ENCODE assay signal across 8 mouse cellular contexts in the genomic region with DNA sequence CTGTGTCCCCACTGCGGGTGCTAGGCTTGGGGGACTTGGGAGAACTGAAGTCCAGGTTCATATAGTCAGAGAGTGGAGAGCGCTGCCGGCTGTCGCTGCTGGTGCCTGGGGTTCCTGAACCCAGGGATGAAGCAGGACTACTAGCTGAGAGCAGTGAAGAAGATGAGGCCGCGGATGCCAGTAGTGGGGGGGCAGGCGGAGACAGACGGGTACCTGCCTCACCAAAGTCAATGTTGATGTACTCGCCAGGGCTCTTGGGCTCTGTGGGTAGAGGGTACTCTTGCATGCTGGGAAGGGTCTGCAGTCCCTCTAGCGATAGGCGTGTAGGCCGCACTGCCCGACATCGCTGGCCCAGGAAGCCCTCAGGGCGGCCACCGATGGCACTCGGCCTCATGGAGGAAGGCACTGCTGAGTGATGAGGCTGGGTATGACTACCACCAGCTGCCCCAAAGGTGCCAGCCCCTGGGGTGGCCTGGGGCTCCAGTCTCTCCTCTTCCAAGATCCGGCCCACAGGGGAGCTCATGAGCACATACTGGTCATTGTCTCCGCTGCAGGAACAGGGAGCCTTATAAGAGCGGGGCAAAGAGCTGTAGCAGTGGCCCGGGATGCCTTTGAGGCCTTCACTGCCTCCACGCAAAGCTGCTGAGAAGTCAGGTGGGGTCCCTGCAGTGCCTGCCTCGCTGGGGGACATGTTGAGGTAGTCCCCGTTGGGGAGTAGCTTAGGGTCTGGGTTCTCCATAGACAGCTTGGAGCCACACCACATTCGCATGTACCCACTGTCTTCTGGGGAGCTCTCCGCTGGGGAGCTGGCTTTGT. TPM values are rescaled to one million over a fixed set of nuclear protein-coding genes. Genes with fewer than 3 reads are reported as not detected.
DNase-seq lines count a peak whose midpoint lies in the region; ATAC-seq and TF ChIP-seq lines count a peak whose summit lies in the region.

No protein-coding gene starts in this region.

- in situ Hi-C loops in ES-E14 (cut with MboI; ENCODE audit: low sequenced_read_pairs in 2 of 2, unreplicated experiment in 2 of 2): no loop called here

- H3K9me3 ChIP-seq in heart, embryonic 11.5 days (replicated peaks; ENCODE audit: control insufficient read depth, low read length): no peaks in the 10 kb centered on the region
- no peaks in the 10 kb centered on the region for H3K9me3 ChIP-seq in ES-E14 (ENCODE audit: control insufficient read depth, insufficient read depth, low read depth, low read length)
- H3K9me3 ChIP-seq in forebrain, embryonic 11.5 days (ENCODE audit: control insufficient read depth, low read length): no peaks in the 10 kb centered on the region
- H3K9me3 ChIP-seq in limb, embryonic 13.5 days: no peaks in the 10 kb centered on the region

- peak overlapping the region; percentile 90 for H3K9ac ChIP-seq in heart, embryonic 11.5 days (ENCODE audit: low read depth, low read length)
- H3K9ac ChIP-seq in ES-E14 (ENCODE audit: insufficient read depth, low read depth, low read length, poor library complexity, severe bottlenecking): 0 out of 2 replicates have a peak overlapping the region, but pooled peaks have one; percentile 6
- no peak overlapping the region; the same call in 1 of the 2 replicates for H3K9ac ChIP-seq in forebrain, embryonic 11.5 days (ENCODE audit: low read length)
- H3K9ac ChIP-seq in limb, embryonic 13.5 days: peak overlapping the region; percentile 92

- ATAC-seq in heart, embryonic 11.5 days (replicated peaks; ENCODE audit: insufficient number of reproducible peaks, low FRiP score, low TSS enrichment): no peak
- ATAC-seq in forebrain, embryonic 11.5 days (replicated peaks; ENCODE audit: low FRiP score): no peak
- no peak for ATAC-seq in limb, embryonic 13.5 days (ENCODE audit: low FRiP score, low read depth)

- WGBS in heart, embryonic 11.5 days (ENCODE audit: insufficient replicate concordance): 85% methylated on average over 26 of the region's 26 CpGs
- 88% methylated on average over 26 of the region's 26 CpGs for WGBS in forebrain, embryonic 11.5 days
- WGBS in limb, embryonic 13.5 days: 86% methylated on average over 26 of the region's 26 CpGs

- no peaks in the 10 kb centered on the region for H3K27me3 ChIP-seq in heart, embryonic 11.5 days (ENCODE audit: control insufficient read depth, insufficient read depth, low read length)
- no peaks in the 10 kb centered on the region; the same call in 1 of the 2 replicates for H3K27me3 ChIP-seq in forebrain, embryonic 11.5 days (ENCODE audit: control insufficient read depth, insufficient read depth, low read length)
- no peaks in the 10 kb centered on the region for H3K27me3 ChIP-seq in limb, embryonic 13.5 days
- no peaks in the 10 kb centered on the region for H3K27me3 ChIP-seq in splenic B cell, adult 2 months (ENCODE audit: control insufficient read depth, insufficient read depth, low read length, poor library complexity, severe bottlenecking)

- peak overlapping the region; percentile 97 for H3K4me2 ChIP-seq in heart, embryonic 11.5 days
- peak overlapping the region; percentile 66 for H3K4me2 ChIP-seq in forebrain, embryonic 11.5 days (ENCODE audit: low read depth, low read length, severe bottlenecking)
- H3K4me2 ChIP-seq in limb, embryonic 13.5 days (replicated peaks): peak overlapping the region; percentile 98

- H3K4me3 ChIP-seq in heart, embryonic 11.5 days (ENCODE audit: low read depth, low read length): peak overlapping the region; percentile 88
- peak overlapping the region; percentile 33 to 76 for H3K4me3 ChIP-seq in ES-E14 (ENCODE audit: insufficient read depth in 1 of 2, low read depth in 1 of 2, low read length in 2 of 2, poor library complexity in 1 of 2, severe bottlenecking in 1 of 2)
- peak overlapping the region; percentile 78 for H3K4me3 ChIP-seq in forebrain, embryonic 11.5 days (ENCODE audit: low read depth, low read length)
- H3K4me3 ChIP-seq in limb, embryonic 13.5 days: peak overlapping the region; percentile 86

- H3K36me3 ChIP-seq in heart, embryonic 11.5 days (ENCODE audit: control insufficient read depth, insufficient read depth, low read length): no peaks in the 10 kb centered on the region
- peaks cover 11% of the 10 kb centered on the region; the same call in 1 of the 2 replicates for H3K36me3 ChIP-seq in ES-E14 (ENCODE audit: control insufficient read depth, insufficient read depth, low read length, poor library complexity, severe bottlenecking)
- H3K36me3 ChIP-seq in forebrain, embryonic 11.5 days (ENCODE audit: control insufficient read depth, insufficient read depth, low read length): no peaks in the 10 kb centered on the region
- peaks cover 27% of the 10 kb centered on the region for H3K36me3 ChIP-seq in limb, embryonic 13.5 days
- no peaks in the 10 kb centered on the region for H3K36me3 ChIP-seq in splenic B cell, adult 2 months (ENCODE audit: control insufficient read depth, insufficient read depth, low read length, poor library complexity, severe bottlenecking)

- H3K4me1 ChIP-seq in heart, embryonic 11.5 days (ENCODE audit: control insufficient read depth, insufficient read depth, low read length): peaks cover 65% of the 10 kb centered on the region
- H3K4me1 ChIP-seq in ES-E14 (ENCODE audit: control insufficient read depth in 2 of 2, insufficient read depth in 2 of 2, low read length in 2 of 2, poor library complexity in 1 of 2): peaks cover 7 to 37% of the 10 kb centered on the region in 2 experiments
- peaks cover 46% of the 10 kb centered on the region for H3K4me1 ChIP-seq in forebrain, embryonic 11.5 days (replicated peaks; ENCODE audit: control insufficient read depth, insufficient read depth, low read length)
- H3K4me1 ChIP-seq in limb, embryonic 13.5 days: peaks cover 73% of the 10 kb centered on the region

- DNase-seq in heart, adult 8-10 months (ENCODE audit: low spot score): no peak
- DNase-seq in ES-E14 (ENCODE audit: low read depth, low spot score): no peak
- peak; percentile 64 for DNase-seq in forebrain, embryonic 11.5 days (ENCODE audit: low spot score)
- peak; percentile 35 for DNase-seq in splenic B cell, adult 2 months (ENCODE audit: low read depth, low spot score)
- DNase-seq in frontal cortex, postnatal 25 days (ENCODE audit: low spot score in 2 of 2): no peak
- no peak for DNase-seq in ovary, adult 18-20 months (ENCODE audit: low spot score)

- H3K27ac ChIP-seq in heart, embryonic 11.5 days (ENCODE audit: low read depth, low read length): no peak overlapping the region
- no peak overlapping the region for H3K27ac ChIP-seq in ES-E14 (ENCODE audit: insufficient read depth, low read depth, low read length, poor library complexity, severe bottlenecking)
- no peak overlapping the region for H3K27ac ChIP-seq in forebrain, embryonic 11.5 days (ENCODE audit: low read depth, low read length)
- H3K27ac ChIP-seq in limb, embryonic 13.5 days: no peak overlapping the region

TF ChIP-seq in ES-E14, 5 proteins besides CTCF, POLR2A, EP300 and RAD21:
- TF ChIP-seq ZNF384 (IDR thresholded peaks at IDR 0.05; ENCODE audit: low read depth, low read length): no peak
- no peak for TF ChIP-seq MAFK (IDR thresholded peaks at IDR 0.05; ENCODE audit: insufficient read depth, low read depth, low read length)
- no peak for TF ChIP-seq ZC3H11A (IDR thresholded peaks at IDR 0.05; ENCODE audit: borderline replicate concordance, low read depth, low read length)
- TF ChIP-seq CHD2 (IDR thresholded peaks at IDR 0.05; ENCODE audit: low read depth, low read length): no peak
- no peak for TF ChIP-seq HCFC1 (IDR thresholded peaks at IDR 0.05; ENCODE audit: borderline replicate concordance, insufficient read depth, low read length)

RNA-seq across cellular contexts. Expression of a gene that starts 2.6 kb away (rescaled TPM):
- polyA plus RNA-seq in heart, embryonic 11.5 days (2014; fragmentation: Nextera tagmentation; extraction: Ambion mirVana): 4.4 and 5.0 TPM in 2 replicates
- 10 to 100 TPM in 1 of 4 experiments, 1 to 10 TPM in 3; 4.7 to 13.0 (median 6.8) TPM for total RNA-seq in heart, adult 8-10 months (2022)
- total RNA-seq in ES-E14 (2012; rRNA removed): 11.6 and 13.9 TPM in 2 replicates
- polyA plus RNA-seq in forebrain, embryonic 11.5 days (2014; fragmentation: Nextera tagmentation; extraction: Ambion mirVana): 6.6 and 7.7 TPM in 2 replicates
- 7.9 and 8.6 TPM in 2 replicates for polyA plus RNA-seq in limb, embryonic 13.5 days (2015; fragmentation: Nextera tagmentation; extraction: Ambion mirVana)

Comparison
In these comparisons a context has a peak if more than half of its experiments do, and no peak if none do; other contexts are left out.
1. DNase-seq: peak in forebrain, embryonic 11.5 days (single experiment) and splenic B cell, adult 2 months (single experiment); none in heart, adult 8-10 months (single experiment), ES-E14 (single experiment), frontal cortex, postnatal 25 days (0 of 2) and ovary, adult 18-20 months (single experiment).
2. Peak in every context shown above with its lines, with median percentiles within 50 percentile points of each other: H3K4me2 ChIP-seq and H3K4me3 ChIP-seq.